Mouse (Mus musculus): ENCODE measurements around the gene 5730455P16Rik.

- TF ChIP-seq TAL1 (IDR thresholded peaks at IDR 0.05; ENCODE audit: low read length): no peak
- TF ChIP-seq GATA1 (IDR thresholded peaks at IDR 0.05; ENCODE audit: low read length): no peak
Measured at GRCm38 (mm10) chr11:80396617-80397016, 18.8 kb upstream of the 5730455P16Rik start.
